Mouse (Mus musculus): ENCODE measurements around the gene Stxbp5l.
"Not testable (repeated sequence)": the region's sequence is repeated elsewhere in the genome, so short reads cannot be mapped to it uniquely, and the experiment has no call there.

The Stxbp5l gene

DNA sequence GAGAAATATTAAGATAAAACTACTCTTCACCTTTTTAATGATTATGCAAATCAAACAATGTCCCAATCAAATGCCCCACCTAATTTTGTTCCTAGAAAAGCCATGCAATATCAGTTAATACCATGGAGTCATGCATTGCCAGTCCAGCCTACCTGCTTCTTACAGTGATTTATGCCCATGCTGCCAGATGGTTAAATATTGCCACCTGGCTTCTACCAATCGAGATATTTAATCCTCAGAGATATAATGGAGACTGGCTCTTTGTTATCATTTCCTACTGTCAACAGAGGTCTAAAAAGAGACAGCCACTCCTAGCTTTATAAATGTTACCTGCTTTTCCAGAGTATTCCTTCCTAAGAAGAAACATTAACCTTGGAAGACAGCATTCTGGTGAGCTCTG lies 104.6 kb downstream of the Stxbp5l start:
- no peak for DNase-seq (ENCODE audit: low read depth, low spot score)

DNA sequence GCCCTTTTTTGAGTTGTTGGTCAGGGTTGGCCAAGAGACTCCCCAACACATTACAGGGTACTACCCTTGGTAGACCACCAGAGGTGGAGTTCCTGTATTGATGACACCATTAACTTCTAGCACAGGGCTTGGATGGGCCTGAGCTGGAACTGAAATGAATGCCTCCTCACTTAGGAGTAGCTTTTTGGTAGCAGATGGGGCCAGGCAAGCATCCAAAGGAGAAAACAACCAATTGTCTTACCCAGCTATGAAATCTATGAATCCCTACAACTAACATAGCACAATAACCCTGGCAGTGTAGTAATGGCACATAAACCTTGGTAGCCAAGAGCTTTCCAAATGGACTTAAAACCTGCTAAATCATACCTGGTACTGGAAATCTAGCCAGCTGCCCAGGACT lies 111.1 kb downstream of the Stxbp5l start:
- no peak for DNase-seq (ENCODE audit: low read depth, low spot score)

DNA sequence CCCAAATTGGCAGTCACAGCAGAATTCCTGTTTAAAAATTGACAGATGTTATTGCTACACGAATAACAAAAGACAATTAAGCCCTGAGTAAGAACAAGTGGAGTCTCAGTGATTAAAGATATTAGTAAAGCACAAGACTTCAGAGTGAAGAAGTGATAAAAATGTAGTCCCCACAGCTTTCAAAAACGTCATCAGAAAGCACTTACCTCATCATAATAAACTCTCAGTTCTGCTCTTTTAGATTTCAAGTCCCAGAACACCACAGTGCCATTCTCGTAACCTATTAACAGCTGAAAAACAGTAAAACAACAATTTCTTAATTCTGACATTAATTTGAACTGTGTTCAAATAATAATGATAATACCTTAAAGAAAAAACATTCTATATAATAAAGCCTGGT lies 123.1 kb downstream of the Stxbp5l start:
- DNase-seq (ENCODE audit: low read depth, low spot score), result no peak

- no peak for DNase-seq (ENCODE audit: low read depth, low spot score)
These were observed 165.6 kb downstream of the Stxbp5l start for GRCm38 (mm10) chr16:37219151-37219550.

- no peak for DNase-seq (ENCODE audit: low read depth, low spot score)
These were observed 176.0 kb downstream of the Stxbp5l start for GRCm38 (mm10) chr16:37208783-37209182.

DNA sequence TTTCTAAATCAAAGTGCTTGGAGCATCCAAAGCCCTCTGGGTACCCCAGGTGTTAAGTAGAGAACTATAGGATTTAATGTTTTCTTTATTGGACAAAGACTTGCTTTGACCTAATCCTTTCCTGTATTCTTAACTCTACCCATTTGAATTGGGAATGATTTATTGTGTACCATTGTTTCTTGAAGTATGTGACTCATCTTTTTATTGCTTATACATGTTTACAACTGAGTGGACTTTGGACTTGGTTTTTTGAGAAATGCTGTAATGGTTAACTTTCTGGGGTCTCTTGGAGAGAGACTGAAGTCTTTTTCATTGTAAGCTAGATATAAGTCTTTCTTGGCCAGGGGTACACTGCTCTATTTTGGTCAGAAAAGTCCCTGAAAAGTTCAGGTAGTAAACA lies 190.6 kb downstream of the Stxbp5l start:
- no peak for DNase-seq (ENCODE audit: low read depth, low spot score)

DNA sequence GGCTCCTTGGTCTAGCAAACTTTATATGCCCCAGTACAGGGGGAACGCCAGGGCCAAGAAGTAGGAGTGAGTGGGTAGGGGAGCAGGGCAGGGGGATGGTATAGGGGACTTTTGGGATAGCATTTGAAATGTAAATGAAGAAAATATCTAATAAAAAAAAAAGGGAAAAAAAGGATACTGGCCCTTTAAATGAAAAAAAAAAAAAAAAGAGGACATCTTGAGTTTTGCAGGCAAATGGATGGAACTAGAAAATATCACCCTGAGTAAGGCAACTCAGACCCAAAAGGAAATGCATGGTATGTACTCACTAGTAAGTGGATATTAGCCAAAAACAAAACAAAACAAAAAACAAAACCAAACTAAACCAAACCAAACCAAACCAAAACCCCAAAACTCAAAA lies 259.6 kb downstream of the Stxbp5l start:
- DNase-seq (ENCODE audit: low read depth, low spot score), result not testable (repeated sequence)

GRCm38 (mm10) chr16:37109285-37109684 lies 275.5 kb downstream of the Stxbp5l start:
- peak; percentile 54 for DNase-seq (ENCODE audit: low read depth, low spot score)

DNA sequence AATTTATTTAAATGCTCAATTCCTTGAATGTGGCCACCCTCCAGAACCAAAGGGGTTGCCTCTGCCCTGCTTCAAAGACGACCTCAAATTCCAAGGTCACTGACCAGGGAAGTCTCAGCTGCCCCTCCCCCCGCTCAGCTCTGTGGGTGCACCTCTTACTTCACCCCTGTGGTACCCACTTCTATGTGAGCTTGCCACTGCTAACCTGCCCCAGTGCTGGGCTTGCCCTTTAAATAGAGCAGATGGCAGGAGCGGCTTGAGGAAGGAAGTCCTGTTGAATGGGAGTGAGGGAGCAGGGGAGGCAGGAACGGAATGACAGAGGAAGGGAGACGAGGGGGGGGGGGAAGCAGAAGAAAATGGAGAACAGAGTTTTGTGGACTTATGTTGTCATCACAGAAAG lies 276.0 kb downstream of the Stxbp5l start:
- no peak for DNase-seq (ENCODE audit: low read depth, low spot score)

- no peak for DNase-seq (ENCODE audit: low read depth, low spot score)
These were observed 290.5 kb downstream of the Stxbp5l start for GRCm38 (mm10) chr16:37094169-37094833.

GRCm38 (mm10) chr16:37089648-37090047 lies 295.1 kb downstream of the Stxbp5l start:
- DNase-seq (ENCODE audit: low read depth, low spot score), result no peak

- no peak for DNase-seq (ENCODE audit: low read depth, low spot score)
These were observed 312.4 kb downstream of the Stxbp5l start for GRCm38 (mm10) chr16:37072354-37072753.

Measured in brain, embryonic 18.5 days (tissue).